Mouse (Mus musculus): Measurements from ENCODE around the gene Ubash3b.

- peak; percentile 87 for TF ChIP-seq CTCF (IDR thresholded peaks at IDR 0.05; ENCODE audit: borderline replicate concordance, insufficient read depth, low read depth, low read length)
- TF ChIP-seq POLR2A (IDR thresholded peaks at IDR 0.05; ENCODE audit: borderline replicate concordance, insufficient read depth, low read length), result peak; percentile 83; the same call in 1 of the 2 replicates
Observed at GRCm38 (mm10) chr9:41207130-41208104, 45.9 kb upstream of the Ubash3b start.
